Mouse (Mus musculus): ENCODE results near the gene Simc1. TPM values are rescaled to one million over a fixed set of nuclear protein-coding genes. Genes with fewer than 3 reads are reported as not detected.

Gene Simc1
- polyA plus RNA-seq, 1 experiment from 2014 or later = 19.6 TPM

- peaks cover 26% of the 10 kb centered on the region for H3K4me1 ChIP-seq
- ATAC-seq (ENCODE audit: low FRiP score) = peak; percentile 90
- peak within 1 kb of the TSS; percentile 92 for H3K4me2 ChIP-seq (replicated peaks)
- WGBS = under 1% methylated on average over 53 of the region's 55 CpGs
- H3K9me3 ChIP-seq (replicated peaks) = no peaks in the 10 kb centered on the region
- peak within 1 kb of the TSS; percentile 89 for H3K27ac ChIP-seq
- peaks cover 15% of the 10 kb centered on the region for H3K27me3 ChIP-seq
- H3K9ac ChIP-seq = peak within 1 kb of the TSS; percentile 95
- H3K4me3 ChIP-seq = peak within 1 kb of the TSS; percentile 89
- peaks cover 24% of the 10 kb centered on the region for H3K36me3 ChIP-seq
Measured at GRCm38 (mm10) chr13:54574854-54575481, 71.4 kb downstream of the Simc1 start, which contains the start of gene Arl10. Arl10 (plus strand) TSS chr13:54575015.

DNA sequence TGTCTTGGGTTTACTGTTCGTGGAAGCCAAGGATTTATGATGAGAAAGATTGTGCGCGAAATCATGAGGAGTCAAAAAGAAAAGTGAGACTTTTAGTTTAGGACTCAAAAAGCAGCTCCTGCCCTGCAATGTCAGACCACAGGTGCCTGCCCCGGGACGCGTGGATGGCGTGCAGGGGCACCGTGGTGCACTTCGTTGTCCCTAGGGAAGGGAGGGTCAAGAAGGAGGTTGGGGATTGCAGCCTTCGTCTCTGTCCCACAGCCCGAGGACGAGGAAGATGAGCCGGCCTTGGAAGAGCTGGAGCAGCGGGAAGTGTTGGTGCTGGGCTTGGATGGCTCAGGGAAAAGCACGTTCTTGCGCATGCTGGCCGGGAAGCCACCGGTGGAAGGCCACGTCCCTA, 71.9 kb downstream of the Simc1 start:
- Histone ChIP-seq H3K4me3 (peak overlapping the region; percentile 89), H3K36me3 (peaks cover 28% of the 10 kb centered on the region), H3K27ac (peak overlapping the region; percentile 89; the same call in 1 of the 2 replicates), H3K27me3 (peaks cover 15% of the 10 kb centered on the region), H3K4me2 (replicated peaks) (peak overlapping the region; percentile 92), H3K4me1 (peaks cover 26% of the 10 kb centered on the region), H3K9me3 (replicated peaks) (no peaks in the 10 kb centered on the region), H3K9ac (peak overlapping the region; percentile 95)
- WGBS = 3% methylated on average over 19 of the region's 19 CpGs
- ATAC-seq (ENCODE audit: low FRiP score) = peak; percentile 32; the same call in 1 of the 2 replicates

GRCm38 (mm10) chr13:54577652-54578507, 74.3 kb downstream of the Simc1 start:
- WGBS = 80% methylated on average over 21 of the region's 21 CpGs

GRCm38 (mm10) chr13:54581385-54581784, 77.8 kb downstream of the Simc1 start:
- Histone ChIP-seq H3K36me3 (peaks cover 82% of the 10 kb centered on the region), H3K27me3 (no peaks in the 10 kb centered on the region), H3K9me3 (replicated peaks) (no peaks in the 10 kb centered on the region), H3K4me2 (replicated peaks) (no peak overlapping the region), H3K4me3 (no peak overlapping the region), H3K27ac (no peak overlapping the region), H3K9ac (no peak overlapping the region), H3K4me1 (peaks cover 12% of the 10 kb centered on the region)
- ATAC-seq (ENCODE audit: low FRiP score) = no peak
- 90% methylated on average over 2 of the region's 2 CpGs for WGBS

More at GRCm38 (mm10) chr13:54577652-54578507, 74.3 kb downstream of the Simc1 start:
- H3K27me3 ChIP-seq = peaks cover 10% of the 10 kb centered on the region
- H3K4me3 ChIP-seq = no peak overlapping the region
- H3K9me3 ChIP-seq (replicated peaks) = no peaks in the 10 kb centered on the region
- peaks cover 50% of the 10 kb centered on the region for H3K36me3 ChIP-seq
- no peak for ATAC-seq (ENCODE audit: low FRiP score)
- no peak overlapping the region; the same call in 1 of the 2 replicates for H3K9ac ChIP-seq
- H3K4me2 ChIP-seq (replicated peaks) = no peak overlapping the region
- H3K4me1 ChIP-seq = peaks cover 26% of the 10 kb centered on the region
- H3K27ac ChIP-seq = no peak overlapping the region

GRCm38 (mm10) chr13:54582126-54582525, 78.5 kb downstream of the Simc1 start:
- H3K27ac ChIP-seq = peak overlapping the region; percentile 5; the same call in 1 of the 2 replicates

GRCm38 (mm10) chr13:54582860-54583259, 79.3 kb downstream of the Simc1 start:
- H3K36me3 ChIP-seq = peaks cover 86% of the 10 kb centered on the region
- H3K4me1 ChIP-seq = peaks cover 5% of the 10 kb centered on the region
- no peak overlapping the region for H3K27ac ChIP-seq
- 91% methylated on average over 5 of the region's 5 CpGs for WGBS
- H3K4me3 ChIP-seq = no peak overlapping the region
- H3K9ac ChIP-seq = no peak overlapping the region
- no peaks in the 10 kb centered on the region for H3K9me3 ChIP-seq (replicated peaks)
- ATAC-seq (ENCODE audit: low FRiP score) = no peak
- no peaks in the 10 kb centered on the region for H3K27me3 ChIP-seq
- no peak overlapping the region for H3K4me2 ChIP-seq (replicated peaks)

More at GRCm38 (mm10) chr13:54582126-54582525, 78.5 kb downstream of the Simc1 start:
- peaks cover 6% of the 10 kb centered on the region for H3K4me1 ChIP-seq
- no peaks in the 10 kb centered on the region for H3K9me3 ChIP-seq (replicated peaks)
- H3K36me3 ChIP-seq = peaks cover 87% of the 10 kb centered on the region
- H3K27me3 ChIP-seq = no peaks in the 10 kb centered on the region
- no peak overlapping the region for H3K4me3 ChIP-seq
- no peak overlapping the region for H3K4me2 ChIP-seq (replicated peaks)
- WGBS = 77% methylated on average over 10 of the region's 10 CpGs
- H3K9ac ChIP-seq = no peak overlapping the region
- no peak for ATAC-seq (ENCODE audit: low FRiP score)

- peaks cover 62% of the 10 kb centered on the region for H3K36me3 ChIP-seq
- no peaks in the 10 kb centered on the region for H3K27me3 ChIP-seq
- H3K4me1 ChIP-seq = peaks cover 6% of the 10 kb centered on the region
- no peak for ATAC-seq (ENCODE audit: low FRiP score)
- no peak overlapping the region for H3K4me3 ChIP-seq
- no peaks in the 10 kb centered on the region for H3K9me3 ChIP-seq (replicated peaks)
- no peak overlapping the region for H3K27ac ChIP-seq
- H3K4me2 ChIP-seq (replicated peaks) = no peak overlapping the region
- 94% methylated on average over 11 of the region's 11 CpGs for WGBS
- no peak overlapping the region for H3K9ac ChIP-seq
Measured at GRCm38 (mm10) chr13:54585831-54586230, 82.3 kb downstream of the Simc1 start.

DNA sequence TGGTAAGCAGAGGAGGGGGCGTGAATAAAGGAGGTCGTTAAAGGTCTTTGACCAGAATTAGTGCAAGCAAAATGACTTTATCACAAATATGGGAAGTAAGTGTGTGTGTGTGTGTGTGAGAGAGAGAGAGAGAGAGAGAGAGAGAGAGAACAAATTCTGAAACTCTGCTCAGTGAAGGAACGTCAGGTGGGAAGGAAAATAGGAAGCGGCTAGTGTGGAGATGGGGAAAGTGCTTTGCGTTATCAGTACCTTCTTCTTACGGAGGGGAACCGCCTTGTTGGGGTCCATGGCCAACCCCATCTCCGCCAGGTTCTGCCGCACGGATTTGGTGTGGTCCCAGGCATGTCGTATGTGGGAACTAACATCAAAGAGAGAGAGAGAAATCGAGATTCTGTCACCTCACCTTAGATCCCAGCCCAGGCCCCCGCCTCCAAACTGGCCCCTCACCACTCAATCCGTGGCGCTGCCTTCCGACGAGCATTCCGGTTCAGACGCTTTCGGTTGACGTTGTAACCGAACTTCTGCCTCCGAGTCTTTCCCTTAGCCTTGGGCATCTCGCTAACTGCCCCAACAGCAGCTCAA, 85.9 kb downstream of the Simc1 start:
- H3K4me3 ChIP-seq = peak overlapping the region; percentile 58
- H3K4me1 ChIP-seq = peaks cover 17% of the 10 kb centered on the region
- H3K9me3 ChIP-seq (replicated peaks) = no peaks in the 10 kb centered on the region
- H3K36me3 ChIP-seq = peaks cover 28% of the 10 kb centered on the region
- WGBS = under 1% methylated on average over 24 of the region's 24 CpGs
- H3K4me2 ChIP-seq (replicated peaks) = peak overlapping the region; percentile 74
- H3K27me3 ChIP-seq = no peaks in the 10 kb centered on the region
- ATAC-seq (ENCODE audit: low FRiP score) = peak; percentile 46
- peak overlapping the region; percentile 81 for H3K9ac ChIP-seq
- no peak overlapping the region for H3K27ac ChIP-seq

DNA sequence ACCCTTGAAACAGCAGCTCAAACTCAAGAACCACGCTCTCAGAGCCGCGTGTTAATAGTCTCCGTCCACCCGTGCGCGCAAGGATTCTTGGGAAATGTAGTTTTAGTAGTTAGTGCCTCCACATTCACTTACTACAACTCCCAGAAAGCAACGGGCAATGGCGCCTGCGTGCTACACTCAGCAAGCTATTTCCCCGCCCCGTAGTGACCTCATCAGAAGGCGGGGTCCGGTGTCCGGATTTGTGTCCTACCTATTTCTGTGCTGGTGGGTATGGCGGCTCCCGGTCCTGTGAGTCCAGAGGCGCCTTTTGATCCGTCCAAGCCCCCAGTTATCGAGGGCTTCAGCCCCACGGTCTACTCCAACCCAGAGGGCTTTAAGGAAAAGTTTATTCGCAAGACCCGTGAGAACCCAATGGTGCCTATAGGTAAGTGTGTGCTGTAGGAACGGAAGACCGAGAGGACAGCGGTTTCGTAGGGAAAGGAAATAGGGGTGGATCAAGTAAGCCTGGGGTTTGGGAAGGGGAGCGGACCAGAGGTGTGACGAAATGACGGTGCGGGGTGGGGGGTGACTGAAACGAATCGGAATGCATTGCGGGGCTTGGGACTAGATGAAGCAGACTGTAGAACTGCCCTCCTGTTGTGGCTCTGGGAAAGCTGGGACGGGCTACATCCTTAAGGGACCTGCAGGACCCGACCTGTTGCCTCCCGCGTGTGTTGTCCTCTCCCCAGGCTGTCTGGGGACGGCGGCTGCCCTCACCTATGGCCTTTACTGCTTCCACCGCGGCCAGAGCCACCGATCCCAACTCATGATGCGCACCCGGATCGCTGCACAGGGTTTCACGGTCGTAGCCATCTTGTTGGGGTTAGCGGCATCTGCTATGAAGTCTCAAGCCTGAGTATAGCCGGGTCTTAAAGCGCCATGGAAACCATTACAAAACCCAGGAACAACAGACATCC, 86.7 kb downstream of the Simc1 start, which contains the start of the genes Nop16 and Higd2a:
Nop16 (minus strand) TSS at position 95 of the 956 bp plus-strand sequence.
Higd2a (plus strand) TSS at position 212 of the 956 bp plus-strand sequence.
- H3K27me3 ChIP-seq = no peaks in the 10 kb centered on the region
- H3K4me1 ChIP-seq = peaks cover 17% of the 10 kb centered on the region
- ATAC-seq (ENCODE audit: low FRiP score) = peak; percentile 97
- H3K36me3 ChIP-seq = peaks cover 21% of the 10 kb centered on the region
- H3K9ac ChIP-seq = peak within 1 kb of the TSS; percentile 81
- H3K4me2 ChIP-seq (replicated peaks) = peak within 1 kb of the TSS; percentile 74
- under 1% methylated on average over 48 of the region's 51 CpGs for WGBS
- peak within 1 kb of the TSS; percentile 72 for H3K27ac ChIP-seq
- no peaks in the 10 kb centered on the region for H3K9me3 ChIP-seq (replicated peaks)
- peak within 1 kb of the TSS; percentile 58 for H3K4me3 ChIP-seq

GRCm38 (mm10) chr13:54591776-54592356, 88.3 kb downstream of the Simc1 start:
- Histone ChIP-seq H3K9me3 (replicated peaks) (no peaks in the 10 kb centered on the region), H3K4me2 (replicated peaks) (peak overlapping the region; percentile 74; the same call in 1 of the 2 replicates), H3K36me3 (peaks cover 14% of the 10 kb centered on the region; the same call in 1 of the 2 replicates), H3K27me3 (no peaks in the 10 kb centered on the region), H3K4me3 (no peak overlapping the region; the same call in 1 of the 2 replicates), H3K4me1 (peaks cover 21% of the 10 kb centered on the region), H3K27ac (no peak overlapping the region), H3K9ac (no peak overlapping the region)
- 86% methylated on average over 8 of the region's 8 CpGs for WGBS
- ATAC-seq (ENCODE audit: low FRiP score) = no peak

- Histone ChIP-seq H3K9me3 (replicated peaks) (no peaks in the 10 kb centered on the region), H3K4me3 (no peak overlapping the region), H3K27me3 (no peaks in the 10 kb centered on the region), H3K4me1 (peaks cover 21% of the 10 kb centered on the region), H3K36me3 (peaks cover 12% of the 10 kb centered on the region), H3K27ac (no peak overlapping the region), H3K4me2 (replicated peaks) (no peak overlapping the region), H3K9ac (no peak overlapping the region)
- 94% methylated on average over 11 of the region's 11 CpGs for WGBS
- ATAC-seq (ENCODE audit: low FRiP score) = no peak
Measured at GRCm38 (mm10) chr13:54593617-54594016, 90.0 kb downstream of the Simc1 start.
